Mouse (Mus musculus) embryonic facial prominence, embryonic 12.5 days (tissue): ENCODE results near the gene Gm12184. TPM values are rescaled to one million over a fixed set of nuclear protein-coding genes. Genes with fewer than 3 reads are reported as not detected.
A peak's percentile ranks its signal among the peaks of the same experiment; 100 is the strongest.
"Not testable (repeated sequence)": the region's sequence is repeated elsewhere in the genome, so short reads cannot be mapped to it uniquely, and the experiment has no call there.

ENCODE experiments used
- ATAC-seq: fragments of 200-750 bp; cut with Nextera tagmentation; 2 replicates; pipeline ENCODE4 v1.8.0; 2017; ENCODE audit not compliant: insufficient number of reproducible peaks, insufficient read depth, low FRiP score, low TSS enrichment
- H3K27ac ChIP-seq: fragments of 300-500 bp; sonication (generic); 2 replicates; pipeline ENCODE4 v1.5.1; 2016; ENCODE audit warnings: mild to moderate bottlenecking
- H3K27me3 ChIP-seq: fragments of 300-500 bp; sonication (generic); 2 replicates; pipeline ENCODE4 v1.6.1; 2016; ENCODE audit warnings: mild to moderate bottlenecking, moderate library complexity
- H3K36me3 ChIP-seq: fragments of 300-500 bp; sonication (generic); 2 replicates; pipeline ENCODE4 v1.6.1; 2016; ENCODE audit warnings: mild to moderate bottlenecking
- H3K4me1 ChIP-seq: fragments of 300-500 bp; sonication (generic); 2 replicates; pipeline ENCODE4 v1.6.1; 2016
- H3K4me2 ChIP-seq: fragments of 300-500 bp; sonication (generic); replicated peaks from 2 replicates; pipeline ENCODE4 v1.6.1; 2016; ENCODE audit warnings: mild to moderate bottlenecking, moderate library complexity
- H3K4me3 ChIP-seq: fragments of 300-500 bp; sonication (generic); 2 replicates; pipeline ENCODE4 v1.5.1; 2016; ENCODE audit warnings: mild to moderate bottlenecking
- H3K9ac ChIP-seq: fragments of 300-500 bp; sonication (generic); 2 replicates; pipeline ENCODE4 v1.6.1; 2016; ENCODE audit warnings: mild to moderate bottlenecking, moderate library complexity
- H3K9me3 ChIP-seq: fragments of 300-500 bp; sonication (generic); 2 replicates; pipeline ENCODE4 v1.6.1; 2016; ENCODE audit warnings: mild to moderate bottlenecking, moderate library complexity
- WGBS: fragments of 180-500 bp; shearing (Covaris S2); methylation state at CpG from one replicate; pipeline ENCODE4 v1.1.7; 2016; 5-methylcytosine and 5-hydroxymethylcytosine counted together
- polyA plus RNA-seq: library from polyadenylated mRNA; unstranded; fragments of >200 nt; fragmentation: Nextera tagmentation; extraction: Ambion mirVana; gene quantifications from 2 replicates; pipeline ENCODE4 v1.2.1, GENCODE M21; 2016

The Gm12184 gene
- polyA plus RNA-seq, 1 experiment from 2014 or later, result 6.9 TPM

GRCm38 (mm10) chr11:48795221-48795620, 31.2 kb downstream of the Gm12184 start:
- H3K4me1 ChIP-seq, result peaks cover 6% of the 10 kb centered on the region; the same call in 1 of the 2 replicates
- H3K4me2 ChIP-seq, result no peak overlapping the region
- H3K27me3 ChIP-seq, result no peaks in the 10 kb centered on the region
- H3K36me3 ChIP-seq, result no peaks in the 10 kb centered on the region
- no peak overlapping the region for H3K4me3 ChIP-seq
- H3K9ac ChIP-seq, result no peak overlapping the region
- ATAC-seq, result no peak
- H3K27ac ChIP-seq, result no peak overlapping the region
- no peaks in the 10 kb centered on the region for H3K9me3 ChIP-seq
- 88% methylated on average over 7 of the region's 7 CpGs for WGBS

GRCm38 (mm10) chr11:48793184-48793583, 33.3 kb downstream of the Gm12184 start:
- no peak overlapping the region for H3K9ac ChIP-seq
- no peaks in the 10 kb centered on the region for H3K36me3 ChIP-seq
- no peak overlapping the region for H3K4me3 ChIP-seq
- no peaks in the 10 kb centered on the region for H3K27me3 ChIP-seq
- no peak for ATAC-seq
- H3K4me2 ChIP-seq, result no peak overlapping the region
- no peak overlapping the region for H3K27ac ChIP-seq
- no peaks in the 10 kb centered on the region for H3K4me1 ChIP-seq
- WGBS, result 96% methylated on average over 3 of the region's 3 CpGs
- H3K9me3 ChIP-seq, result no peaks in the 10 kb centered on the region

DNA sequence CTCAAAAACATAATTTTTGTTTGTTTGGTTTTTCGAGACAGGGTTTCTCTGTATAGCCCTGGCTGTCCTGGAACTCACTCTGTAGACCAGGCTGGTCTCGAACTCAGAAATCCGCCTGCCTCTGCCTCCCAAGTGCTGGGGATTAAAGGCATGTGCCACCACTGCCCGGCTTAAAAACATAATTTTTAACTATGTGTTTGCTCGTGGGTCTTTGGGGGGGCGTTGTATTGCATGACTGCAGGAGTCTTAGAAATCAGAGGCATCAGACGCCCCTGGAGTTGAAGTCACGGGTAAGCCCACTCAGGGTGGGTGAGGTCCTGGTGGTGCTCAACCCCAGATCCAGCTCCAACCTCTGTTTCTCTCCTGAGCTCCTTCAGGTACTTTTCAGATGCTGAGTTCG, 34.6 kb downstream of the Gm12184 start:
- H3K9me3 ChIP-seq, H3K36me3 ChIP-seq, ATAC-seq, H3K27ac ChIP-seq, H3K4me1 ChIP-seq, H3K27me3 ChIP-seq, H3K4me3 ChIP-seq, H3K4me2 ChIP-seq, H3K9ac ChIP-seq: not testable (repeated sequence)
- 88% methylated on average over 9 of the region's 9 CpGs for WGBS

GRCm38 (mm10) chr11:48790946-48791345, 35.5 kb downstream of the Gm12184 start:
- Histone ChIP-seq H3K36me3 (no peaks in the 10 kb centered on the region), H3K9ac (no peak overlapping the region), H3K4me3 (no peak overlapping the region), H3K4me1 (no peaks in the 10 kb centered on the region), H3K27ac (no peak overlapping the region), H3K9me3 (no peaks in the 10 kb centered on the region), H3K4me2 (no peak overlapping the region), H3K27me3 (no peaks in the 10 kb centered on the region)
- no peak for ATAC-seq
- 63% methylated on average over 8 of the region's 8 CpGs for WGBS

- Histone ChIP-seq H3K4me3 (0 out of 2 replicates have a peak overlapping the region, but pooled peaks have one; percentile 18), H3K27ac (no peak overlapping the region), H3K9ac (0 out of 2 replicates have a peak overlapping the region, but pooled peaks have one; percentile 33), H3K36me3 (no peaks in the 10 kb centered on the region), H3K9me3 (no peaks in the 10 kb centered on the region), H3K4me1 (no peaks in the 10 kb centered on the region), H3K4me2 (peak overlapping the region; percentile 44), H3K27me3 (no peaks in the 10 kb centered on the region)
- no peak for ATAC-seq
- WGBS, result 14% methylated on average over 20 of the region's 20 CpGs
Observed at GRCm38 (mm10) chr11:48789973-48790823, 36.3 kb downstream of the Gm12184 start.

- Histone ChIP-seq H3K9me3 (no peaks in the 10 kb centered on the region), H3K27ac (no peak overlapping the region), H3K4me2 (no peak overlapping the region), H3K9ac (no peak overlapping the region), H3K27me3 (no peaks in the 10 kb centered on the region), H3K4me3 (no peak overlapping the region), H3K36me3 (no peaks in the 10 kb centered on the region), H3K4me1 (no peaks in the 10 kb centered on the region)
- 85% methylated on average over 5 of the region's 5 CpGs for WGBS
- no peak for ATAC-seq
Observed at GRCm38 (mm10) chr11:48789215-48789614, 37.2 kb downstream of the Gm12184 start.

DNA sequence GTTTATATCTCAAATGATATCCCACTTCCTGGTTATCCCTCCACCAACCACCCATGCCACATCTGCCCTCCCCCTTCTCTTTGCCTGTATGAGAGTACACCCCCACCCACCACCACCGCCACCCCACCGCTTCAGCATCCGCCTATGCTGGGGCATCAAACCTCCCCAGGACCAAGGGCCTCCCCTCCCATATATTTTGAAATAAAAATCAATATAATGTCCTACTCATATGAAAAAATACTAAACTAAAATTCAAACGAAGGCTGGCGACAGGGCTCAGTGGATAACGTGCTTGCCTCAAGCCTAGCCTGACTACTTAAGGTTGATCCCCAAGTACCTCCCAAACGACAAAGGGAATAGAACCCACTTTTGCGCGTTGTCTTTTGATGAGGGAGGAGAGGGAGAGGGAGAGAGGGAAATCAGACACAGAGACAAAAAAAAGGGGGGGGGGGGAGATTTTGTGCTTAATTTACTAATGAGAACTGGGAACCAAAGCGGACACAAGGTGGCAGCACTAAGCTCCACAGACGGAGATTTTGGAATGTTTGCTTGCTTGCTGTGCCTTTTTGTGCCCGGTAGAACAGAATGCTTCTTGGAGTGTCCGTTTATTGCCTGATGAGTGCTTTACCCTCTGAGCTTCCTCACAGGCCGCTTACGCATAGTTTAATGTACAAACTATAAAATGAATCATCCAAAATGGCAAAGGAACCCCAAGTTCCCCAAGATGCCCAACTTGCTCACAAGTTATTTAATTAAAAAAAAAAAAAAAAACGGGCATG, 38.0 kb downstream of the Gm12184 start:
- Histone ChIP-seq H3K4me2 (peak overlapping the region; percentile 47), H3K4me1 (no peaks in the 10 kb centered on the region), H3K4me3 (peak overlapping the region; percentile 38), H3K9ac (peak overlapping the region; percentile 38; the same call in 1 of the 2 replicates), H3K36me3 (no peaks in the 10 kb centered on the region), H3K27me3 (no peaks in the 10 kb centered on the region), H3K27ac (no peak overlapping the region), H3K9me3 (no peaks in the 10 kb centered on the region)
- no peak; the same call in 1 of the 2 replicates for ATAC-seq
- 10% methylated on average over 16 of the region's 16 CpGs for WGBS

GRCm38 (mm10) chr11:48787455-48788211, 38.8 kb downstream of the Gm12184 start:
- no peaks in the 10 kb centered on the region for H3K27me3 ChIP-seq
- peak overlapping the region; percentile 38 for H3K4me3 ChIP-seq
- H3K4me2 ChIP-seq, result peak overlapping the region; percentile 47
- no peaks in the 10 kb centered on the region for H3K4me1 ChIP-seq
- 47% methylated on average over 10 of the region's 10 CpGs for WGBS
- no peaks in the 10 kb centered on the region for H3K9me3 ChIP-seq
- no peaks in the 10 kb centered on the region for H3K36me3 ChIP-seq
- H3K9ac ChIP-seq, result no peak overlapping the region
- ATAC-seq, result 0 out of 2 replicates have a peak, but pooled peaks have one; percentile 36
- H3K27ac ChIP-seq, result no peak overlapping the region

DNA sequence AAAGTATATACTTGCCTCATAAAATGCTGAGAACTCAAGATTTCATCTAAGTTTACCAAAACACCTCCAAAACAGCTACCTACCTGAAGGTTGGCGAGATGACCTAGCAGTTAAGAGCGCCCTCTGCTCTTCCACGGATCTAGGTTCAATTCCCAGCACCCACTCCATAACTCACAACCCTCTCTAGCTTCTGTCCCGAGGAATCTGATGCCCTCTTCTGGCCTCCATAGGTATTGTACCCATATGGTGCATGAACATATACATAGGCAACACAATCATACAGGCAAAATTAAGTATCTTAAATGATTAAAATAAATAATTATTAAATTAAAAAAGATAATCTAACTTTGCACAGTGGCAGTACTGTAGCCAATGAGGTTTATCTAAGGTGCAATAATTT, 44.2 kb downstream of the Gm12184 start:
- no peaks in the 10 kb centered on the region for H3K9me3 ChIP-seq
- no peaks in the 10 kb centered on the region for H3K36me3 ChIP-seq
- no peak overlapping the region for H3K9ac ChIP-seq
- H3K27me3 ChIP-seq, result no peaks in the 10 kb centered on the region
- WGBS, result 90% methylated on average over 4 of the region's 4 CpGs
- no peak overlapping the region for H3K4me3 ChIP-seq
- H3K4me2 ChIP-seq, result no peak overlapping the region
- no peak for ATAC-seq
- H3K4me1 ChIP-seq, result no peaks in the 10 kb centered on the region
- no peak overlapping the region for H3K27ac ChIP-seq

- ATAC-seq, result no peak
- WGBS, result 37% methylated on average over 7 of the region's 7 CpGs
- no peaks in the 10 kb centered on the region for H3K36me3 ChIP-seq
- no peak overlapping the region for H3K9ac ChIP-seq
- H3K27ac ChIP-seq, result no peak overlapping the region
- H3K9me3 ChIP-seq, result no peaks in the 10 kb centered on the region
- H3K4me1 ChIP-seq, result no peaks in the 10 kb centered on the region; the same call in 1 of the 2 replicates
- no peaks in the 10 kb centered on the region for H3K27me3 ChIP-seq
- no peak overlapping the region for H3K4me2 ChIP-seq
- no peak overlapping the region for H3K4me3 ChIP-seq
Observed at GRCm38 (mm10) chr11:48779450-48779849, 47.0 kb downstream of the Gm12184 start.

DNA sequence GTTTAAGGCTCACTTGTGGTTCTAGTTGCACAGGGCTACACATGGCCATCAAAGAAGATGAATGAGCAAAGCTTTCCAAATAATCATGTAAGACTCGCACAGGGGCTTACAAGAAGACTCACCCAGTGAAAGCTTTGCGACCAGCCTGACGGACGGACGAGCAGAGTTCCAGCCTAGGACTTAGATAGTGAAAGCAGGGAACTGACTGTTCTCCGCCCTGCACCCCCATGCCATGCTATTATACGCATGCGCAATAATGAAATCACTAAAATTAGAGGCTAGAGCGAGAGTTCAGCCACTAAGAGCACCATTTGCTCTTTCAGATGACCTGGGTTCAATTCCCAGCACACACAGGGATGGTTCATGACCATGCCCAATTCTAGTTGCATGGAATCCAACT, 49.2 kb downstream of the Gm12184 start:
- Histone ChIP-seq H3K4me3 (no peak overlapping the region), H3K4me2 (no peak overlapping the region), H3K9ac (no peak overlapping the region), H3K4me1 (no peaks in the 10 kb centered on the region; the same call in 1 of the 2 replicates), H3K27ac (no peak overlapping the region), H3K36me3 (no peaks in the 10 kb centered on the region), H3K9me3 (no peaks in the 10 kb centered on the region), H3K27me3 (no peaks in the 10 kb centered on the region)
- no peak for ATAC-seq
- WGBS, result 91% methylated on average over 9 of the region's 9 CpGs
